Mouse (Mus musculus): ENCODE results near the gene Prrc2c. TPM values are rescaled to one million over a fixed set of nuclear protein-coding genes. Genes with fewer than 3 reads are reported as not detected.

Gene Prrc2c
- polyA plus RNA-seq, 1 experiment from 2014 or later = 68.1 TPM

GRCm38 (mm10) chr1:162664826-162665475, 75.4 kb downstream of the Prrc2c start:
- Histone ChIP-seq H3K4me3 (peak overlapping the region; percentile 33), H3K27me3 (replicated peaks) (no peaks in the 10 kb centered on the region), H3K9me3 (replicated peaks) (no peaks in the 10 kb centered on the region), H3K27ac (no peak overlapping the region), H3K36me3 (peaks cover 12% of the 10 kb centered on the region), H3K4me2 (peak overlapping the region; percentile 61), H3K9ac (peak overlapping the region; percentile 66; the same call in 1 of the 2 replicates), H3K4me1 (peaks cover 11% of the 10 kb centered on the region)
- peak; percentile 92 for ATAC-seq
- WGBS (ENCODE audit: insufficient replicate concordance) = 10% methylated on average over 10 of the region's 10 CpGs

- H3K9me3 ChIP-seq (replicated peaks) = no peaks in the 10 kb centered on the region
- ATAC-seq = no peak
- WGBS (ENCODE audit: insufficient replicate concordance) = 55% methylated on average over 11 of the region's 11 CpGs
Observed at GRCm38 (mm10) chr1:162660276-162660860, 80.0 kb downstream of the Prrc2c start.

GRCm38 (mm10) chr1:162658119-162658518, 82.2 kb downstream of the Prrc2c start, which contains the start of gene Myocos:
Myocos (minus strand) TSS chr1:162658219.
- H3K27me3 ChIP-seq (replicated peaks) = no peaks in the 10 kb centered on the region; the same call in 1 of the 2 replicates
- H3K9me3 ChIP-seq (replicated peaks) = no peaks in the 10 kb centered on the region
- peaks cover 7% of the 10 kb centered on the region; the same call in 1 of the 2 replicates for H3K4me1 ChIP-seq
- WGBS (ENCODE audit: insufficient replicate concordance) = 65% methylated on average over 7 of the region's 7 CpGs
- no peak within 1 kb of the TSS for H3K9ac ChIP-seq
- H3K4me2 ChIP-seq = no peak within 1 kb of the TSS
- H3K36me3 ChIP-seq = no peaks in the 10 kb centered on the region
- H3K27ac ChIP-seq = no peak within 1 kb of the TSS
- H3K4me3 ChIP-seq = no peak within 1 kb of the TSS
- no peak for ATAC-seq

More at GRCm38 (mm10) chr1:162660276-162660860, 80.0 kb downstream of the Prrc2c start:
- H3K27ac ChIP-seq = no peak overlapping the region
- H3K4me3 ChIP-seq = no peak overlapping the region
- no peaks in the 10 kb centered on the region for H3K27me3 ChIP-seq (replicated peaks)
- H3K9ac ChIP-seq = no peak overlapping the region
- H3K4me1 ChIP-seq = peaks cover 7% of the 10 kb centered on the region; the same call in 1 of the 2 replicates
- H3K4me2 ChIP-seq = no peak overlapping the region
- no peaks in the 10 kb centered on the region for H3K36me3 ChIP-seq

GRCm38 (mm10) chr1:162648416-162648815, 91.9 kb downstream of the Prrc2c start:
- no peak overlapping the region for H3K4me2 ChIP-seq
- WGBS (ENCODE audit: insufficient replicate concordance) = 84% methylated on average over 14 of the region's 14 CpGs
- H3K9ac ChIP-seq = no peak overlapping the region
- no peaks in the 10 kb centered on the region for H3K4me1 ChIP-seq
- no peak overlapping the region for H3K4me3 ChIP-seq
- no peaks in the 10 kb centered on the region for H3K36me3 ChIP-seq
- no peak overlapping the region for H3K27ac ChIP-seq
- ATAC-seq = no peak
- H3K9me3 ChIP-seq (replicated peaks) = no peaks in the 10 kb centered on the region
- peaks cover 5% of the 10 kb centered on the region for H3K27me3 ChIP-seq (replicated peaks)

- H3K4me1 ChIP-seq = no peaks in the 10 kb centered on the region
- no peaks in the 10 kb centered on the region for H3K36me3 ChIP-seq
- H3K9ac ChIP-seq = no peak overlapping the region
- no peak overlapping the region for H3K4me2 ChIP-seq
- no peak overlapping the region for H3K27ac ChIP-seq
- no peaks in the 10 kb centered on the region for H3K9me3 ChIP-seq (replicated peaks)
- H3K27me3 ChIP-seq (replicated peaks) = peaks cover 5% of the 10 kb centered on the region; the same call in 1 of the 2 replicates
- 63% methylated on average over 10 of the region's 10 CpGs for WGBS (ENCODE audit: insufficient replicate concordance)
- no peak overlapping the region for H3K4me3 ChIP-seq
- ATAC-seq = no peak
Observed at GRCm38 (mm10) chr1:162646083-162646686, 94.2 kb downstream of the Prrc2c start.

GRCm38 (mm10) chr1:162643752-162644151, 96.6 kb downstream of the Prrc2c start:
- Histone ChIP-seq H3K4me1 (no peaks in the 10 kb centered on the region), H3K27me3 (replicated peaks) (peaks cover 7% of the 10 kb centered on the region; the same call in 1 of the 2 replicates), H3K9me3 (replicated peaks) (no peaks in the 10 kb centered on the region), H3K9ac (no peak overlapping the region), H3K4me2 (no peak overlapping the region), H3K36me3 (no peaks in the 10 kb centered on the region), H3K27ac (no peak overlapping the region), H3K4me3 (no peak overlapping the region)
- no peak for ATAC-seq
- WGBS (ENCODE audit: insufficient replicate concordance) = 41% methylated on average over 4 of the region's 4 CpGs

GRCm38 (mm10) chr1:162642591-162642990, 97.8 kb downstream of the Prrc2c start:
- Histone ChIP-seq H3K36me3 (no peaks in the 10 kb centered on the region), H3K4me3 (no peak overlapping the region), H3K27ac (no peak overlapping the region), H3K9ac (no peak overlapping the region), H3K4me2 (no peak overlapping the region), H3K27me3 (replicated peaks) (0 out of 2 replicates have a peak, but pooled peaks cover 3% of the 10 kb centered on the region), H3K4me1 (no peaks in the 10 kb centered on the region), H3K9me3 (replicated peaks) (no peaks in the 10 kb centered on the region)
- ATAC-seq = no peak
- 51% methylated on average over 3 of the region's 3 CpGs for WGBS (ENCODE audit: insufficient replicate concordance)

- no peak overlapping the region for H3K4me3 ChIP-seq
- no peak overlapping the region for H3K27ac ChIP-seq
- H3K9me3 ChIP-seq (replicated peaks) = no peaks in the 10 kb centered on the region
- H3K4me2 ChIP-seq = no peak overlapping the region
- ATAC-seq = no peak
- H3K36me3 ChIP-seq = no peaks in the 10 kb centered on the region
- WGBS (ENCODE audit: insufficient replicate concordance) = 68% methylated on average over 1 of the region's 1 CpGs
- no peak overlapping the region for H3K9ac ChIP-seq
- H3K4me1 ChIP-seq = no peaks in the 10 kb centered on the region
- 0 out of 2 replicates have a peak, but pooled peaks cover 3% of the 10 kb centered on the region for H3K27me3 ChIP-seq (replicated peaks)
Observed at GRCm38 (mm10) chr1:162639861-162640260, 100.5 kb downstream of the Prrc2c start.

- ATAC-seq = no peak
- H3K27me3 ChIP-seq (replicated peaks) = 0 out of 2 replicates have a peak, but pooled peaks cover 3% of the 10 kb centered on the region
- WGBS (ENCODE audit: insufficient replicate concordance) = 68% methylated on average over 10 of the region's 10 CpGs
Observed at GRCm38 (mm10) chr1:162639051-162639750, 101.2 kb downstream of the Prrc2c start, which contains the start of gene Myoc. Myoc (plus strand) TSS chr1:162639155.

GRCm38 (mm10) chr1:162638535-162638934, 101.8 kb downstream of the Prrc2c start:
- H3K36me3 ChIP-seq = no peaks in the 10 kb centered on the region
- H3K4me2 ChIP-seq = no peak overlapping the region
- no peak for ATAC-seq
- H3K4me3 ChIP-seq = no peak overlapping the region
- H3K9ac ChIP-seq = no peak overlapping the region
- 63% methylated on average over 4 of the region's 4 CpGs for WGBS (ENCODE audit: insufficient replicate concordance)
- 0 out of 2 replicates have a peak, but pooled peaks cover 3% of the 10 kb centered on the region for H3K27me3 ChIP-seq (replicated peaks)
- no peak overlapping the region for H3K27ac ChIP-seq
- no peaks in the 10 kb centered on the region for H3K4me1 ChIP-seq
- H3K9me3 ChIP-seq (replicated peaks) = no peaks in the 10 kb centered on the region

More at GRCm38 (mm10) chr1:162639051-162639750, 101.2 kb downstream of the Prrc2c start, which contains the start of gene Myoc:
- H3K9ac ChIP-seq = no peak within 1 kb of the TSS
- no peaks in the 10 kb centered on the region for H3K4me1 ChIP-seq
- H3K4me2 ChIP-seq = no peak within 1 kb of the TSS
- no peaks in the 10 kb centered on the region for H3K36me3 ChIP-seq
- no peak within 1 kb of the TSS for H3K27ac ChIP-seq
- H3K4me3 ChIP-seq = no peak within 1 kb of the TSS
- no peaks in the 10 kb centered on the region for H3K9me3 ChIP-seq (replicated peaks)

- Histone ChIP-seq H3K9ac (no peak overlapping the region), H3K4me3 (no peak overlapping the region), H3K4me1 (no peaks in the 10 kb centered on the region), H3K36me3 (no peaks in the 10 kb centered on the region), H3K27ac (no peak overlapping the region), H3K4me2 (no peak overlapping the region), H3K27me3 (replicated peaks) (0 out of 2 replicates have a peak, but pooled peaks cover 3% of the 10 kb centered on the region), H3K9me3 (replicated peaks) (no peaks in the 10 kb centered on the region)
- 66% methylated on average over 3 of the region's 3 CpGs for WGBS (ENCODE audit: insufficient replicate concordance)
- no peak for ATAC-seq
Observed at GRCm38 (mm10) chr1:162636516-162636915, 103.8 kb downstream of the Prrc2c start.

All from liver, embryonic 12.5 days (tissue).